Mouse (Mus musculus) cerebellum, postnatal 14 days (tissue): ENCODE results near the gene Krtap21-1.

Experiments
- DNase-seq, 2 experiments: peaks; one replicate each; pipeline ENCODE4 v3.0.0; 2021; ENCODE audit warnings: mixed read lengths in 2 of 2

The Krtap21-1 gene

DNA sequence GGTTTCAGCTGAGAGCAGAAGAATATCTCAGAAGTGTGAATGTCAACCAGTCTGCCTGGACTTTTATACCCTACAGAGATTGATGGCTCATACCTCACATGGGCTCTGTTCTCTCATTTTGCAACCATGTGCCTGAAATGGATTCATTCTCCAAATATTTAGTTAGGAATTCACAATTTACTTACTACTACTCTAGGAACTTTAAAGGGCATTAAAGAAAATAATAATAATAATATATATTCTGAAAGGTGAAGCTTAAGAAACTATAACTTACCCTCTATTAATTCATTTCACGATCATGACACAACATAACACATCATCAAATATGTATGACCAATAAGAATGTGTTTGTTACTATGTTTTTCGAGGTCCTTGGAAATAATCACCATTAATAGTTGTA lies at the start of gene Krtap21-1:
TSS of gene Krtap21-1 (minus strand) at position 101 of the 400 bp plus-strand sequence.
- no peak for DNase-seq

DNA sequence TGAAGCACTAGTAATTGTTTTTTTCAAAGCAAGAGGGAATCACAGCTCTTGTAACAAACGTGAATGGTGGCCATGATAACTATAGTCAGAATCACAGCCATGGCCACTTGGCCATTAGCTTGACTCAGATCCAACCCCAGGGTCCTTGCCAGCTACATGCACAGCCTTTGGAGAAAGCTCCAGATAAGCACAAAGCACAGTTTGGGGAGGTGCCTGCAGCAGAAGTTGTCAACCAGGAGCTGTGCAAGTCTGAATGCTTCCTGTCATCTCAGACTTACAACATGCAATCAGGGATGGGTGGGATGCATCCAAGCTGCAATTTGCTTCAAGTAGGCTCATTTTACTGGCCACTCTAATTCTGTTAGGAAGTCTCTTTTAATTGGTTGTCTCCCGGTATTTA lies 25.9 kb upstream of the Krtap21-1 start:
- peak; percentile 30 to 39 for DNase-seq

DNA sequence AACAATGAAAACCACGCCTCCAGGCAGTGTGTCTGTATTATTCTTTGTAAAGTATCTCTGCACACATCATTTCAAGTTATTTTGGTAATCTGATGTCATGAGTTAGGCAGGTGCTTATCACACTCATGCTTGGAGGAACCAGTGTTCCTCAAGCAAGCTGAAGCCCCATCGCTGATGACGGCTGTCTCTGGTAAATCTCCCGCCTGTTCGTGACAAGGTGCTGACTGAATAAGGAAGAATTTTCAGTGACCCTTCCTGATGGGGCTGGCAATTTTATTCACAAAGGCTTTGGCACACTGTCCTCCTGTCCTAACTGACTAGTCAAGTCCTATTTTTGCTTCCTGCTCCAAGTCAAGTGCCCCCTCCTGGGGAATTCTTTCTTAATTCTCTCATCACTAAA lies 21.6 kb upstream of the Krtap21-1 start:
- no peak for DNase-seq

DNA sequence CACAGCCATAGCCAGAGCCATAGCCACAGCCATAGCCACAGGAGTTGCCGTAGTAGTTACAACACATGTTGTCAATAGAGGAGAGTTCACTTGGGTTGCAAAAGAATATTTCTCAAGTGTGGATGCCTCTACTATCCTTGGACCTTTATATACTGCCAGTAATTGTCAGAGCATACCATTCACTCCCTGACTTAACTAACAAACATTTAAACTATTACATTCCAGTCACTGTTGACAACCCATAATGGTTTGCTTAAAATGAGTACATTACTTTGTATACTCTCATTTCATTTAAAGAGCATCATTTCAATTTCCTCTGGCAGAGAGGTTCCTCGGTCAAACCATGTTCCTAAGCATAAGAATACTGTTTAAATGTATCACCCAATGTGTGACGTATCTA lies 16.3 kb upstream of the Krtap21-1 start, which contains the start of gene Krtap6-2:
TSS of gene Krtap6-2 (minus strand) at position 101 of the 400 bp plus-strand sequence.
- DNase-seq: no peak

DNA sequence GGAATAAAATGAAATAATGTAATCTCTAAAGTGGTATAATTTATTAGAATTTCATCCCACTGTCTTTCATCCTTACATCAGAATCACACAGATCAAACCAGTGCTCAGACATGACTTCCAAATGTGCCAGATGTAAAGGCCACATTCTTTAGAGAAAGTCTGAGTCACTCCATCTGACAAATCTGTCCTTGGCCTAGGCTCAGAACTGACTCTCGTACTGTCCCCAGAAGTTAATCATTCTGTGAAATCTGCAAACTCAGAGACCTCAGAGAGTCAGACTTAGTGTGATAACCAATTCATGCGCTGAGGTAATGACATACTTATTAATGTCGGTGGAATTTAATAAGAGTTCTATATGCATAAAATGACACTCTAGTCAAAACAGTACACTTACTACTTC lies 12.6 kb upstream of the Krtap21-1 start:
- no peak for DNase-seq

DNA sequence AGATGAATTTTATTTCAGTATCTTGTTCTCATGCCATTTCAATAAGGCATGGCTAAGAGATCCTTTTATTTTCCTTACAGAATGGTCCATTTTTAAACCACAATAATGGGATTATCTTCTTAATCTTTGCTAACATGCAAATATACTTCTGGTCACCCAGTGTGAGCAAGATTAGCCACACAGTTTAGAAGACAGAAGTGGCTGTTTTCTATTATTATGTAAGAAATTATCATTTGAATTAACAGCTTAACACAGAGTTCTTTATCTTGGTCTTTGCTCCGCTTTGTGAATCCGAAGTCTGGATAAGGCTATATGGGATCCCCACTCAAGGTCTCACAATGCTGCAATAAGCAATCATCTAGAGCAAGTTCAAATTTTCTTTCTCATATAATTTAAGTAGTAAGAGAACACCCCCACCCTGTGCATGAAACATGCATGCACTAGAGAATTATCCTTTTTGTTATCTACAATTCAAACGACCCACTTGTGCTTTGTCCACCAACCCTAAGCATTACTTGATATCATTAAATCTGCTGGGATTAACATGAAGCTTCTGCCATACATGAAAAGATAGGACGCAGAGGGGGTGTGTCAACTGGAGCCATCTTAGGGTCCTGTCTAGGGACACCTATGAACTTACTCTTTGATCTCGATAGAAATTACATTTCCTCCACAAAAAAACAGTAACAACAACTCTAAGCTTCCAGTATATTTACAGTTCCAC lies 6.8 kb upstream of the Krtap21-1 start:
- DNase-seq: no peak

DNA sequence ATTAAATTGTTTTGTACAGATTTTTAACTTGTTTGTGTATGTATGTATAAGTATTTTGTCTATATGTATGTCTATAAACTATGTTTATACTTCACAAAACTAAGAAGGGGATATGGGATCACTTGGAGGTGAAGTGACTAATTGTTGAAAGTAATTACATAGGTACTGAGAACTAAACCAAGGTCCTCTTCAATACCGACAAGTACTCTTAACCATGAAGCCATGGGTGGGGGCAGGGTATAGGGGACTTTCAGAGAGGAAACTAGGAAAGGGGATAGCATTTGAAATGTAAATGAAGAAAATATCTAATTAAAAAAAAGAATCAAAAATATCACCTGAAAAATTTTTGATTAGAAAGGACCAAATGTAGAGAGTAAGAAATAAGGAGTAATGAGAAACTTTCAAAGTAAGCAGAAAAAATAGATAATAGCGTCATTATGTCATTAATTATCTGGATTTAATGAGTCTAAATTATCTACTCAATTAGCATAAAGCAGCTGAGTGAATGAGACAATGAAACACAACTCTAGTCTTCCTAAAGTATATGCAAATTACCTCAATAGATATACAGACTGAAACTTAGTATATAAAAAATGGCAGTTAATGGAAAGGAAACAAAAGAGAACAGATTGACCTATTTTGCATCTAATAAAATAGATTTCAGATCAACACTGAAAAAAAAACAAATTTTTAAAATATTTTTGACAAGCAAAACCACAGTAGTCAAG lies 30.8 kb downstream of the Krtap21-1 start:
- DNase-seq: no peak
